Mouse (Mus musculus) heart, postnatal 36 days (tissue): ENCODE measurements around the gene Klhl3. TPM values are rescaled to one million over a fixed set of nuclear protein-coding genes. Genes with fewer than 3 reads are reported as not detected.

Experiments used
- DNase-seq, 2 experiments: peaks; one replicate each; pipeline ENCODE4 v3.0.0; 2021 to 2022
- intact Hi-C: fragments of 180-260 bp; cut with DNase I; formaldehyde crosslinking; loops from one replicate; pipeline ENCODE4 v1.15.1; 2025
- microRNA-seq, 2 experiments: library from miRNA; unstranded; fragments of <30 nt; microRNA quantifications; one replicate each; pipeline ENCODE4 v1.2.0; 2021; ENCODE audit warnings: borderline number of aligned reads in 2 of 2
- total RNA-seq, 2 experiments: library from RNA; stranded (reverse); gene quantifications; 2 replicates each; pipeline ENCODE4 v1.2.3; 2021

The Klhl3 gene
- total RNA-seq, 2 experiments from 2014 or later: 1.7 to 2.5 TPM

DNA sequence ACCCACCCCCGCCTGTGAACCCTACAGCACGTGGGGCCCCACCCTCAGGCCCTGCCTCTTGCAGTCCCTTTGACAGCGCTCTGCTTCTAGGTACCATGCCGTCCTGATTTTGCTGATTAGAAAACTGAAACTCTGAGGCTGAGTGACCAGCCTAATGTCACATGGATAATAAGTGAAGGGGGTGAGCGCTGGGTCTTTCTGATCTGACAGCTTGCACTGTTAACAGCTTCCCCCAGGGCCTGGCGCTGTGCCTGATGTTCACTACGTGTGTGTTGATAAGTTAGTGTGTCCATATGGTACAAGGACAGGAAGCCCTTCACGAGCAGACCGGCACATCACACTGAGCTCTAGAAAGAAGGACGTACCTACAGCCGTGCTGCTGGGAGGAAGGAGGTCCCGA, 130.1 kb downstream of the Klhl3 start:
- intact Hi-C loops: no loop called here
- DNase-seq: no peak

DNA sequence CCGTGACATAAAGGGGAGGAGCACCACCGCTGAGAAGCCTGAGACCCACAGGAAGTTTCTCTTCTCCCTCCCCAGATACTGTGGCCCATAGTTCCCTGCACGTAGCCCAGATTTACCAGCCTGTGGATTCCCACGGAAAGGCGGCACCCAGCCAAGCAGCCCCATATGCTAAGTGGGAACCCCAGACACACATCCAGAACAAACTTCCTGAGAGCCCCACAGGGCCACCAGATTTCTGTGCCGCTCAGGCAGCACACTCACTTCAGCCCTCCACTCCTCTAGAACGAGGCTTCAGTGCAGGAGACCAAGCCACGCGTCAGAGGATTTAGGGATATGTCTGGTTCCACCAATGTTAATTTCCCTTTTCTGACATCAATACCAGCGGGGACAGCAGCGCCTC, 130.5 kb downstream of the Klhl3 start:
- DNase-seq: no peak

GRCm38 (mm10) chr13:57980679-57981078, 132.7 kb downstream of the Klhl3 start:
- intact Hi-C loops: no loop called here
- DNase-seq: no peak

More for the DNA sequence above, 130.5 kb downstream of the Klhl3 start:
- intact Hi-C loops: no loop called here

DNA sequence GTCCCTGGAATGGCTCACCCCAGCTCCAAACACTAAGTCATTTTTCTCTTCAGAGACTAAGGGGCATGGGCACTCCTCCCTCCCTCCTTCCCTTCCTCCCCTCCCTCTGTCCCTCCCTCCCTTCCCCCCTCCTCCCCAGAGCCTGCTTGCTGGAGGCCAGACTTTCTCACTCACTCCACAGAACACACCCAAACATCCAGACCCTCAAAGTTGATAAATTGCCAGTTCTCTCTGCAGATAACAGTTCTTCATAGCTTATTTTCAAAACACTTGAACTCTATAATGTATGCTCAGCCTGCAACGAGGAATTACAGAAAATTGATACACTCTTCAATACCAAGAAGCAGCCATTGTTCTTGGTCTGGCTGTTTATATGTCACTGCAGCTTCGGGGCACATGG, 133.3 kb downstream of the Klhl3 start:
- no peak for DNase-seq
- intact Hi-C loops: no loop called here

GRCm38 (mm10) chr13:57978931-57979330, 134.5 kb downstream of the Klhl3 start:
- intact Hi-C loops: no loop called here
- no peak for DNase-seq

DNA sequence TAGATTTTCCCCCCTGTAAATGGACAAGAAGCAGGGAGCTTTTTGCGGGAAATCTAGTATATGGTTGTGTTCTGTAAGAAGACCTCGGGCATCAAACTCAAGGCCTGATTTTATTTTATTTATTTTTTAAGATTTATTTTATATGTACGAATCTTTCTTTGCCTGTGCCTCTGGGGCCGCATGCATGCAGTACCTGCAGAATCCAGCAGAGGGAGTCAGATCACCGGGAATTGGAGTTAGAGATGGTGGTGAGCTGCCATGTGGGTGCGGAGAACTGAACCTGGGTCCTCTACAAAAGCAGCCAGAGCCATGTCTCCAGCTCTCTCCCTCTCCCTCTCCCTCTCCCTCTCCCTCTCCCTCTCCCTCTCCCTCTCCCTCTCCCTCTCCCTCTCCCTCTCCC, 135.7 kb downstream of the Klhl3 start:
- DNase-seq: no peak
- intact Hi-C loops: no loop called here

- intact Hi-C loops: no loop called here
- no peak for DNase-seq
Measured at GRCm38 (mm10) chr13:57965658-57966057, 147.7 kb downstream of the Klhl3 start.

DNA sequence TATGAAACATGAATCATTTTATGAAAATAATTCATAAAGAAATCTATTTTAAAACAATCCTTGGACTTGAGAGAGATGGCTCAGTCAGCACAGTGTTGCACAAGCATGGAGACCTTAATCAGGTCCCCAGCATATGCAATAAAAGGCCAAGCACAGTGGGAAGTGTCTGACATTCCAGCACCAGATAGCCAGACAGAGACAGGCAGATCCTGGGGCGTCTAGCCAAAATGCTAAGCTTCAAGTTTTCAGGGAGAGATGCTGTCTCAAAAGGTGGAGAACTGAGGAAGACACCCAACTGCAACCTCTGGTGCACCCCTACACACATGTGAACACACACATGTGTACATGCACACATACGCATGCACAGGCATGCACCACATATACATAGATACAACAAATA, 153.1 kb downstream of the Klhl3 start:
- no peak for DNase-seq
- intact Hi-C loops: no loop called here

DNA sequence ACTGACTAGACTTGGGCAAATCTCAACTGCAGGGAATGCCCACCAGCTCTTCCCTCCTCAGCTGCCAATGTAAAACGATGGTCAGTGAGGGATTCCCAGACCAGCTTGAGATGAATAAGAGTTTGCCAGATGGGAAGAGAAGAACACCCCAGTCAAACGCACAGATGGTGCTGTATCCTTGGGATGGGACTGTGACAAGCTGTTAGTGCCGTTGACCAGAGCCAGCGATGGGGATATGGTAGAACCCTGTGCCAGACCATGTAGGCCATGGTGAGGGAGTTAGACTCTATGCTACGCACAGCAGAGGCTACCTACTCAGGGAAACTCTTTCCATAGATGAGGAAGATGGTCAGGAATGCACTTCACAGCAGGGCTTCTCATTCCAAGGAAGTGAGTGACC, 153.6 kb downstream of the Klhl3 start:
- no peak for DNase-seq
- intact Hi-C loops: no loop called here

Small RNA genes lying within 50 kb of the gene (microRNA-seq; reads per million reads assigned to microRNA genes)
- gene Mir874: 229 to 279 reads per million in 2 experiments

Other genes with a start within 250 kb of the Klhl3 start
- gene Spock1, start 205.3 kb downstream of the Klhl3 start, total RNA-seq: under 1 TPM; 0.08 to 0.17 TPM
- gene Hnrnpa0, start 15.0 kb upstream of the Klhl3 start, total RNA-seq: 10 to 100 TPM; 62.0 to 76.3 TPM
- gene Idnk, start 44.1 kb upstream of the Klhl3 start, total RNA-seq: 10 to 100 TPM; 25.0 to 26.6 TPM
- 10 to 100 TPM; 47.8 to 49.6 TPM for gene Ubqln1, start 102.1 kb upstream of the Klhl3 start, total RNA-seq
- 10 to 100 TPM; 21.7 to 23.5 TPM for gene Gkap1, start 162.1 kb upstream of the Klhl3 start, total RNA-seq
- under 1 TPM; 0.06 to 0.08 TPM for gene Kif27, start 245.5 kb upstream of the Klhl3 start, total RNA-seq